Mouse (Mus musculus) right cerebral cortex, adult 2 months (tissue): ENCODE results near the gene Gm6034.
"Not testable (repeated sequence)": the region's sequence is repeated elsewhere in the genome, so short reads cannot be mapped to it uniquely, and the experiment has no call there.

ENCODE experiments used
- DNase-seq, 2 experiments: peaks; one replicate each; pipeline ENCODE4 v3.0.0; 2021 to 2022; ENCODE audit warnings: low spot score in 2 of 2

Gm6034 gene

GRCm38 (mm10) chr17:36082519-36083232 lies 39.9 kb downstream of the Gm6034 start:
- DNase-seq = not testable (repeated sequence)

GRCm38 (mm10) chr17:36083266-36083869 lies 40.6 kb downstream of the Gm6034 start:
- DNase-seq = peak in 1 of 2 experiments; percentile 18

GRCm38 (mm10) chr17:36083870-36084451 lies 41.2 kb downstream of the Gm6034 start:
- DNase-seq = no peak

- not testable (repeated sequence) for DNase-seq
Measured at GRCm38 (mm10) chr17:36085976-36086375, 43.2 kb downstream of the Gm6034 start.

GRCm38 (mm10) chr17:36091933-36092332 lies 49.2 kb downstream of the Gm6034 start:
- not testable (repeated sequence) for DNase-seq

GRCm38 (mm10) chr17:36092520-36092919 lies 49.8 kb downstream of the Gm6034 start:
- DNase-seq = not testable (repeated sequence)

GRCm38 (mm10) chr17:36093936-36094335 lies 51.2 kb downstream of the Gm6034 start:
- no peak for DNase-seq

GRCm38 (mm10) chr17:36099603-36100002 lies 56.8 kb downstream of the Gm6034 start:
- not testable (repeated sequence) for DNase-seq

- not testable (repeated sequence) for DNase-seq
Measured at GRCm38 (mm10) chr17:36102091-36102490, 59.3 kb downstream of the Gm6034 start.
